Mouse (Mus musculus): Measurements from ENCODE around the gene Pgap1. TPM values are rescaled to one million over a fixed set of nuclear protein-coding genes. Genes with fewer than 3 reads are reported as not detected.

Pgap1 gene
- total RNA-seq, 2 experiments from 2014 or later = 32.0 to 32.9 TPM

GRCm38 (mm10) chr1:54513836-54514235 lies 43.6 kb downstream of the Pgap1 start:
- TF ChIP-seq CTCF (IDR thresholded peaks at IDR 0.05) = peak; percentile 53
- Histone ChIP-seq H3K27ac (no peak overlapping the region), H3K4me3 (no peak overlapping the region)
- intact Hi-C loops (cut with DNase I) = no loop called here
- no peak for DNase-seq (ENCODE audit: extremely low spot score in 1 of 2, low spot score in 2 of 2)

DNA sequence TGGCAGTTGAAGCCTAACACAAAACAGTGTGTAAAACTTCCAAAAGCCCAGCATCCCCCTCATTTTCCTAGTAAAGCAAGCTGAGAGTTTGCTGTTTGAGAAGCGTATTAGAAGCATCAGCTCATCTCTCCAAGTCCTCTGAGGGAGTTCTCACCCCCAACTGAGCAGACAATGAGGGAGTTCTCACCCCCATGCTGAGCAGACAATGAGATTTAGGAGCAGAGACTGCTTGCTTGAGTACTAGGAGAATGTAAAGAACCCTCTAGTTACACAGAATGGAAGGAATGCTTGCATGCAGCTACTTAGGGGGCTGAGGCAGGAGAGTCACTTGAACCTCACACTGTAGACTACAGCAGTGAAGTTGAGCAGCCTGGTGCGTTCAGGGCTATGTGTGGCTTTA lies 59.0 kb downstream of the Pgap1 start:
- no peak for DNase-seq (ENCODE audit: extremely low spot score in 1 of 2, low spot score in 2 of 2)
- H3K27ac ChIP-seq = no peak overlapping the region
- no peak for TF ChIP-seq CTCF (IDR thresholded peaks at IDR 0.05)
- H3K4me3 ChIP-seq = no peak overlapping the region
- intact Hi-C loops (cut with DNase I) = no loop called here

- H3K4me3 ChIP-seq = no peak overlapping the region
- H3K27ac ChIP-seq = no peak overlapping the region
- DNase-seq (ENCODE audit: extremely low spot score in 1 of 2, low spot score in 2 of 2) = no peak
- TF ChIP-seq CTCF (IDR thresholded peaks at IDR 0.05) = no peak
- intact Hi-C loops (cut with DNase I) = no loop called here
These were observed 61.2 kb downstream of the Pgap1 start for GRCm38 (mm10) chr1:54496254-54496653.

DNA sequence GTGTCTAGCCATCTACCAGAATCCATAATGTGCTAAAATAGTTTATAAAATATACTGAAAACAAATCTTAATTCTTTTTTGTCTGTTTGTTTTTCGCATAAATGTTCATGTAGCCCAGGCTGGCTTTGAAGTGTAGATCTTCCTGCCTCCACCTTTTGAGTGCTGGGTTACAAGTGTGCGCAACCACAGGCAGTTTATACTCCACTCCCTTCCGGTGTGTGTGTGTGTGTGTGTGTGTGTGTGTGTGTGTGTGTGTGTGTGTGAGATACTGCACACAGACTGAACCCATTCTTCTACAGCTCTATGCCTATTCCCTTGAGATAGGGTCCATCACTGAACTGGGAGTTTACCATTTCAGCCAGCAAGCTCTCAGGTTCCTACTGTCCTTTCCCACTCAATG lies 64.0 kb downstream of the Pgap1 start:
- Histone ChIP-seq H3K4me3 (no peak overlapping the region), H3K27ac (no peak overlapping the region)
- DNase-seq (ENCODE audit: extremely low spot score in 1 of 2, low spot score in 2 of 2) = no peak
- intact Hi-C loops (cut with DNase I) = no loop called here
- no peak for TF ChIP-seq CTCF (IDR thresholded peaks at IDR 0.05)

DNA sequence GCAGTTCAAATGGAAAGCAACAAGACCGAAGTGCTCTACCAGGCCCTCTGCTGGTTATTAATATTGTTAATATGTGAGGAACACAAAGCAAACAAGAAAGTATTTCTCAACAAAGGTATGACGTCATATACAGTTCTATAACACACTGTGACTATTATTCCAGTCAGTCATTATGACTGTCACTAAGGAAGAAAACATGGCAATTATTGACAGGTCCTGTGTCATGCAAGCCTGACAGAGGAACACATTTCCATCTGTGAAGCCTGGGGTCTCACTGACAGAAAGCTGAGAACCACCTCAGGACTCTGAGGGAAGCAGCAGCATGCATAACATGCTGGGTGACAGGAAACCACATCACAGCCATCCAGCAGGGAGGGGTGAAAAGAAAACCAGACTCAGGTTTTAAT lies 65.0 kb downstream of the Pgap1 start:
- intact Hi-C loops (cut with DNase I) = no loop called here
- no peak for DNase-seq (ENCODE audit: extremely low spot score in 1 of 2, low spot score in 2 of 2)
- no peak overlapping the region for H3K4me3 ChIP-seq

DNA sequence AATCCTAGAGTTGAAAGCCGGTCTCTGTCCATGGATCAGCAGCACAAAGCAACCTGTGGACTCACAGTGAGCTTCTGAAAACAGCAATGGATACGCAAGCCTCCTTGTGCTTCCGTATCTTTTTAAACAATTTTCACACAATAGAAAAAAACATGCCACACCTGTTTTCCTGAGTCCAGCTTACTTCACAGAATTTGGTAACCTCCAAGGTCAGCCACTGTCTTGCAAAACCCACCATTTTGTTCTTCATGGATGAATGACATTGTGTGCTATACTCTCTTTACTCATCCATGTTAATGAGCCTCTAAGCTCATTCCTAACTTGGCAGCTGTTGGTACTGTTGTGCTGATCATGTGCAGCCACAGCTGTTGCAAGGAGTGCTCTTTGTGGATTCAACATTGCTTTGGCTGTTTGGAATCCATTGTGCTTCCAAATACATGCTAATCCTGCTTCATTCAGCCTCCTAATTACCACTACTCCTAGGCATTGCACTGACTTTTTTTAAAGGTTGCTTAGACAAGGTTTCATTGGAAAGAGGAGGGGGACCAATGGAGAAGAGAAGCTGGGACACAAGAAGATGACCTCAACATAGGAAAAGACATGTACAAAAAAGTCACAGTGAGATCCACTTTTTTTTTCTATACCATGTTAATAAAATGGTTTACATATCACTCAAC lies 72.6 kb downstream of the Pgap1 start:
- Histone ChIP-seq H3K27ac (no peak overlapping the region), H3K4me3 (no peak overlapping the region)
- no peak for TF ChIP-seq CTCF (IDR thresholded peaks at IDR 0.05)
- intact Hi-C loops (cut with DNase I) = no loop called here
- no peak for DNase-seq (ENCODE audit: extremely low spot score in 1 of 2, low spot score in 2 of 2)

More for the DNA sequence above, 65.0 kb downstream of the Pgap1 start:
- peak; percentile 21 for TF ChIP-seq CTCF (IDR thresholded peaks at IDR 0.05)
- H3K27ac ChIP-seq = no peak overlapping the region

DNA sequence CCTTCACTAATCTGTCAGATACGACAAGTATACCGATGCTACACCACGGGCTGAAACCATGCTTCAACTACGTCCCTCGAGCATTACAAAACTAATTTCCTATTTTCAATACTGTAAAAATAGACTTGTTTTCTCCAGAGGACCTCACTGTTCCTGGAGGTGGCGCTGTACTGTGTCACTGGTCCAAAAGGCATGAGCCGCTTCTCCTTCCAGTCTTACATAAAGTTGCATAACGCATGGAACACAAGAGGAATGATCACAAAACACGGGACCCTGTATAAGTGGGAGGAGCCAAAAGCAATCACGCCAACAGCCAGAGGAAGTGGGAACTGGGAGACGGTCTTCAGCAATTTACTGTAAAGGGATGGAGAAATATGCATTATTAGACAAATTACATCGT lies 77.0 kb downstream of the Pgap1 start:
- Histone ChIP-seq H3K4me3 (no peak overlapping the region), H3K27ac (no peak overlapping the region)
- intact Hi-C loops (cut with DNase I) = no loop called here
- no peak for TF ChIP-seq CTCF (IDR thresholded peaks at IDR 0.05)
- DNase-seq (ENCODE audit: extremely low spot score in 1 of 2, low spot score in 2 of 2) = no peak

GRCm38 (mm10) chr1:54468662-54469061 lies 88.8 kb downstream of the Pgap1 start:
- Histone ChIP-seq H3K27ac (peak overlapping the region; percentile 34; the same call in 1 of the 2 replicates), H3K4me3 (no peak overlapping the region)
- DNase-seq (ENCODE audit: extremely low spot score in 1 of 2, low spot score in 2 of 2) = no peak
- TF ChIP-seq CTCF (IDR thresholded peaks at IDR 0.05) = no peak
- intact Hi-C loops (cut with DNase I) = loop anchor here (2.0 kb wide), 1 partner anchor 30 kb away; the partner anchor contains the start of gene Gtf3c3

DNA sequence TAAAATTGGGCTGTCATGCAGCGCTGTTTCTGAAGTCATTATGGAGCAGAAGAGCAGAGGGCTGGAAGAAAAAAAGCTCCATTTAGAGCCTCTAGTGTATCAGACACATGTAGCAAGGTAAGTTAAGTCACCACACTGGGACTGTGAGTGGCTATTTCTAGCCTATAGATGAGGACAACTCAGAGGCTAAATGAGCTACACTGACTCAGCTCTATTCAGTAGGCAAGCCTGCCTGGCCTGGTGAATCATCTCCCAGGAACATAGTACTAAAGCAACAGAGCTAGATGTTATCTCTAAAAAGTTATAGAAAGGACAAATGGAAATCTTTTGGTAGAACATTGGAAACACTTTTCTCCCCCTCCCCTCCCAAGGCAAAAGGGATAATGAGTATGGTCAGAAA lies 90.1 kb downstream of the Pgap1 start:
- TF ChIP-seq CTCF (IDR thresholded peaks at IDR 0.05) = no peak
- no peak overlapping the region for H3K4me3 ChIP-seq
- intact Hi-C loops (cut with DNase I) = loop anchor here (2.0 kb wide), 1 partner anchor 249 kb away; no protein-coding TSS in a partner anchor
- peak; percentile 13 to 20 for DNase-seq (ENCODE audit: extremely low spot score in 1 of 2, low spot score in 2 of 2)
- no peak overlapping the region for H3K27ac ChIP-seq

DNA sequence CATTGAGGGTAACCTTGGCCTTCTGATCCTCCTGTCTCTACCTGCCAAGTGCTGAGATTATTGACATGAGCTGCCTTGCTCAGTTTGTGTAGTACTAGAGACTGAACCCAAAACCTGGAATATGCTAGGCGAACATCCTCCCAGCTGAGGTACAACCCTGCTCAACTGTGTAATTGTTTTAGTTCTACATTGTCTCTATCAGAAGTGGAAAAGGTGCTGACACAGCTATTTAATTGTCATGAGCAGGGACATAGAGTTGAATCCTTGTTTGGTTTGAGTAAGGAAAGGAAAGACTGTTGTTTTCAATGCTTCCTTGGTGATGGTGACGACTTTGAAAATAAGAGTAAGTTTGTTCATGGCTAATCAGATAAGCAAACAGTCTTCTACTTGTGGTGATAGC lies 105.4 kb downstream of the Pgap1 start:
- intact Hi-C loops (cut with DNase I) = no loop called here

DNA sequence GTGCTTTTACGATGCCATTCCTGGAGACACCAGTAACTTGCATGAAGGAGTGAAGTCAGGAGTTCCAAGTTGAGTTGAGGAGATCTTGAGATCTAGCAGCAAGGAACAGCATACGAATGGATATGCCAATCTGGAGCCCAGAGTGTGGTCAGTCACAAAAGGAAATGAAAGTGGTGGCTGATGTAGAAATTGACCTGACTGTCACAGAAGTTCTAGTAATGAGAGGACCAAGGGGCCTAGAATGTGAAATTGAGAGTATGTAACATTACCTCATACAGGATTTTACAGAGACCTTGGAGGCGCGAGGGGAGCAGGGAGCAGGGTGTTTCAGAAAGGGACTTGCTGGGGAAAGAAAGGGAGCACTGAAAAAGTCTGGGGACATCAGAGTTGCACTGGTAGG lies 108.7 kb downstream of the Pgap1 start:
- Histone ChIP-seq H3K4me3 (no peak overlapping the region), H3K27ac (no peak overlapping the region)
- intact Hi-C loops (cut with DNase I) = no loop called here
- no peak for TF ChIP-seq CTCF (IDR thresholded peaks at IDR 0.05)
- no peak for DNase-seq (ENCODE audit: extremely low spot score in 1 of 2, low spot score in 2 of 2)

More for the DNA sequence above, 105.4 kb downstream of the Pgap1 start:
- H3K27ac ChIP-seq = no peak overlapping the region
- no peak for DNase-seq (ENCODE audit: extremely low spot score in 1 of 2, low spot score in 2 of 2)
- no peak for TF ChIP-seq CTCF (IDR thresholded peaks at IDR 0.05)
- H3K4me3 ChIP-seq = no peak overlapping the region

GRCm38 (mm10) chr1:54443641-54444040 lies 113.8 kb downstream of the Pgap1 start:
- no peak for TF ChIP-seq CTCF (IDR thresholded peaks at IDR 0.05)
- no peak overlapping the region for H3K4me3 ChIP-seq
- H3K27ac ChIP-seq = no peak overlapping the region
- DNase-seq (ENCODE audit: extremely low spot score in 1 of 2, low spot score in 2 of 2) = no peak
- intact Hi-C loops (cut with DNase I) = no loop called here

DNA sequence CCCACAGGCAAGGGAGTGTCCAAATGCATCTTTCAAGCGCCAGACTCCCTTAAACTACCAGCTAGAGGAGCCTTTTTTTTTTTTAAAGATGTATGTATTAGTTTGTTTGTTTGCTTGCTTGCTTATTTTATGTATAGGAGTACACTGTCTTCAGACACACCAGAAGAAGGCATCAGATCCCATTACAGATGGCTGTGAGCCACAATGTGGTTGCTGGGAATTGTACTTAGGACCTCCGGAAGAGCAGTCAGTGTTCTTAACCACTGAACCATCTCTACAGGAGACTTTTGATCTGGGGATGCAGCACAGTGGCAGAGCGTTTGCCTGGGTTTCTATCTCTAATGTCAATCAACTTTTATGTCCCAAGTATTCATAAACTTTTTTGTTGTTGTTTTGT lies 118.4 kb downstream of the Pgap1 start:
- no peak for DNase-seq (ENCODE audit: extremely low spot score in 1 of 2, low spot score in 2 of 2)
- Histone ChIP-seq H3K4me3 (peak overlapping the region; percentile 93), H3K27ac (peak overlapping the region; percentile 77; the same call in 1 of the 2 replicates)
- no peak for TF ChIP-seq CTCF (IDR thresholded peaks at IDR 0.05)
- intact Hi-C loops (cut with DNase I) = loop anchor here (2.0 kb wide), 1 partner anchor 30 kb away; no protein-coding TSS in a partner anchor
